Mouse (Mus musculus): ENCODE measurements around the gene Mmp28. TPM values are rescaled to one million over a fixed set of nuclear protein-coding genes. Genes with fewer than 3 reads are reported as not detected.

Gene Mmp28
- total RNA-seq, 2 experiments from 2014 or later, result not detected

- ATAC-seq (replicated peaks; ENCODE audit: low FRiP score, poor library complexity, severe bottlenecking), result no peak
Observed at GRCm38 (mm10) chr11:83448927-83449236, 14.0 kb downstream of the Mmp28 start.

GRCm38 (mm10) chr11:83448021-83448926 lies 14.6 kb downstream of the Mmp28 start:
- ATAC-seq (replicated peaks; ENCODE audit: low FRiP score, poor library complexity, severe bottlenecking), result no peak

- ATAC-seq (replicated peaks; ENCODE audit: low FRiP score, poor library complexity, severe bottlenecking), result no peak
Observed at GRCm38 (mm10) chr11:83447612-83448011, 15.3 kb downstream of the Mmp28 start.

GRCm38 (mm10) chr11:83445001-83445400 lies 17.9 kb downstream of the Mmp28 start:
- no peak for ATAC-seq (replicated peaks; ENCODE audit: low FRiP score, poor library complexity, severe bottlenecking)

- no peak for ATAC-seq (replicated peaks; ENCODE audit: low FRiP score, poor library complexity, severe bottlenecking)
Observed at GRCm38 (mm10) chr11:83443824-83444223, 19.0 kb downstream of the Mmp28 start.

- ATAC-seq (replicated peaks; ENCODE audit: low FRiP score, poor library complexity, severe bottlenecking), result 0 out of 2 replicates have a peak, but pooled peaks have one; percentile 41
Observed at GRCm38 (mm10) chr11:83442596-83443267, 20.1 kb downstream of the Mmp28 start.

GRCm38 (mm10) chr11:83441235-83441634 lies 21.6 kb downstream of the Mmp28 start:
- no peak for ATAC-seq (replicated peaks; ENCODE audit: low FRiP score, poor library complexity, severe bottlenecking)

GRCm38 (mm10) chr11:83440081-83441064 lies 22.5 kb downstream of the Mmp28 start:
- peak; percentile 87 for ATAC-seq (replicated peaks; ENCODE audit: low FRiP score, poor library complexity, severe bottlenecking)

- no peak for ATAC-seq (replicated peaks; ENCODE audit: low FRiP score, poor library complexity, severe bottlenecking)
Observed at GRCm38 (mm10) chr11:83439426-83440060, 23.3 kb downstream of the Mmp28 start.

GRCm38 (mm10) chr11:83437377-83437776 lies 25.5 kb downstream of the Mmp28 start, which contains the start of gene 1700020L24Rik:
TSS of gene 1700020L24Rik (plus strand) at chr11:83437677.
- no peak for ATAC-seq (replicated peaks; ENCODE audit: low FRiP score, poor library complexity, severe bottlenecking)

GRCm38 (mm10) chr11:83432533-83432932 lies 30.3 kb downstream of the Mmp28 start:
- no peak for ATAC-seq (replicated peaks; ENCODE audit: low FRiP score, poor library complexity, severe bottlenecking)

GRCm38 (mm10) chr11:83429355-83429754 lies 33.5 kb downstream of the Mmp28 start, which contains the start of gene Gas2l2:
TSS of gene Gas2l2 (minus strand) at chr11:83429455.
- ATAC-seq (replicated peaks; ENCODE audit: low FRiP score, poor library complexity, severe bottlenecking), result no peak

GRCm38 (mm10) chr11:83426964-83427363 lies 35.9 kb downstream of the Mmp28 start:
- ATAC-seq (replicated peaks; ENCODE audit: low FRiP score, poor library complexity, severe bottlenecking), result no peak

GRCm38 (mm10) chr11:83424681-83425080 lies 38.2 kb downstream of the Mmp28 start:
- peak; percentile 67; the same call in 1 of the 2 replicates for ATAC-seq (replicated peaks; ENCODE audit: low FRiP score, poor library complexity, severe bottlenecking)

GRCm38 (mm10) chr11:83421305-83421704 lies 41.6 kb downstream of the Mmp28 start:
- ATAC-seq (replicated peaks; ENCODE audit: low FRiP score, poor library complexity, severe bottlenecking), result no peak

GRCm38 (mm10) chr11:83420338-83420737 lies 42.5 kb downstream of the Mmp28 start:
- no peak for ATAC-seq (replicated peaks; ENCODE audit: low FRiP score, poor library complexity, severe bottlenecking)

GRCm38 (mm10) chr11:83418566-83418965 lies 44.3 kb downstream of the Mmp28 start:
- no peak for ATAC-seq (replicated peaks; ENCODE audit: low FRiP score, poor library complexity, severe bottlenecking)

GRCm38 (mm10) chr11:83417708-83418107 lies 45.2 kb downstream of the Mmp28 start:
- no peak for ATAC-seq (replicated peaks; ENCODE audit: low FRiP score, poor library complexity, severe bottlenecking)

- ATAC-seq (replicated peaks; ENCODE audit: low FRiP score, poor library complexity, severe bottlenecking), result no peak
Observed at GRCm38 (mm10) chr11:83417080-83417479, 45.8 kb downstream of the Mmp28 start.

Measured in erythroid progenitor cell, adult 5-6 weeks (primary cell).